Mouse (Mus musculus): ENCODE data around the gene 6030468B19Rik.

Gene 6030468B19Rik

GRCm38 (mm10) chr11:117762246-117762645 lies 35.2 kb upstream of the 6030468B19Rik start:
- Histone ChIP-seq H3K27me3 (ENCODE audit: insufficient read depth, low read length) (no peaks in the 10 kb centered on the region), H3K36me3 (ENCODE audit: insufficient read depth, low read length) (peaks cover 84% of the 10 kb centered on the region)
- TF ChIP-seq CTCF (conservative IDR thresholded peaks at IDR 0.05; ENCODE audit: low read length) = no peak
- TF ChIP-seq NANOG (IDR thresholded peaks at IDR 0.05; ENCODE audit: borderline replicate concordance, low read length) = no peak
- no peak for TF ChIP-seq POU5F1 (IDR thresholded peaks at IDR 0.05; ENCODE audit: borderline replicate concordance, low read length)

DNA sequence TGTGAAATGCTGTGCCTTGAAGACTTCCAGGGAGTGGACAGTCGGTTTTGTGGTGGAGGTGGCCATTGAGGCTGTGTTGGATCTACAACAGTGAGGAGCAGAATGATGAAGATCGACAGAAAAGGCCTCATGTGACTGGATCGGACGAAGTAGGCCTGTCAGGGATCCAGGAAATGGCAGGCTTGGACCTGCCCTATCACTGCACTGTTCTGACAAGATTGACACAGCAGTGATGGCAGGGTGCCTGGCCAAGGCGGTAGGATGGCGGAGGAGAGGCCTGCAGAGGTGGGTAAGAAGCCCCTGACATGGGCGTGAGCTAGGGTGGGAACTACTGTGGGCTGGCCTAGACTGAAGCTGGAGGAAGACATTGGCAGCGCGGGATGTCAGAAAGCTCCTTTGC lies 33.1 kb upstream of the 6030468B19Rik start:
- Histone ChIP-seq H3K4me1 (replicated peaks; ENCODE audit: low read depth, low read length) (peaks cover 80% of the 10 kb centered on the region), H3K4me3 (replicated peaks; ENCODE audit: low read length) (0 out of 2 replicates have a peak overlapping the region, but pooled peaks have one; percentile 21), H3K36me3 (ENCODE audit: insufficient read depth, low read length) (peaks cover 84% of the 10 kb centered on the region), H3K27me3 (ENCODE audit: insufficient read depth, low read length) (no peaks in the 10 kb centered on the region), H3K9me3 (ENCODE audit: low read length) (no peaks in the 10 kb centered on the region)
- TF ChIP-seq NANOG (IDR thresholded peaks at IDR 0.05; ENCODE audit: borderline replicate concordance, low read length) (no peak), CTCF (conservative IDR thresholded peaks at IDR 0.05; ENCODE audit: low read length) (no peak), POU5F1 (IDR thresholded peaks at IDR 0.05; ENCODE audit: borderline replicate concordance, low read length) (no peak)

More at GRCm38 (mm10) chr11:117762246-117762645, 35.2 kb upstream of the 6030468B19Rik start:
- H3K9me3 ChIP-seq (ENCODE audit: low read length) = no peaks in the 10 kb centered on the region
- H3K4me1 ChIP-seq (replicated peaks; ENCODE audit: low read depth, low read length) = peaks cover 66% of the 10 kb centered on the region
- no peak overlapping the region for H3K4me3 ChIP-seq (replicated peaks; ENCODE audit: low read length)

GRCm38 (mm10) chr11:117765361-117765760 lies 32.1 kb upstream of the 6030468B19Rik start:
- no peaks in the 10 kb centered on the region for H3K9me3 ChIP-seq (ENCODE audit: low read length)
- no peaks in the 10 kb centered on the region for H3K27me3 ChIP-seq (ENCODE audit: insufficient read depth, low read length)
- TF ChIP-seq POU5F1 (IDR thresholded peaks at IDR 0.05; ENCODE audit: borderline replicate concordance, low read length) (no peak), NANOG (IDR thresholded peaks at IDR 0.05; ENCODE audit: borderline replicate concordance, low read length) (no peak), CTCF (conservative IDR thresholded peaks at IDR 0.05; ENCODE audit: low read length) (no peak)
- H3K36me3 ChIP-seq (ENCODE audit: insufficient read depth, low read length) = peaks cover 86% of the 10 kb centered on the region
- H3K4me3 ChIP-seq (replicated peaks; ENCODE audit: low read length) = no peak overlapping the region
- peaks cover 82% of the 10 kb centered on the region for H3K4me1 ChIP-seq (replicated peaks; ENCODE audit: low read depth, low read length)

- H3K27me3 ChIP-seq (ENCODE audit: insufficient read depth, low read length) = no peaks in the 10 kb centered on the region
- no peak overlapping the region for H3K4me3 ChIP-seq (replicated peaks; ENCODE audit: low read length)
- no peaks in the 10 kb centered on the region for H3K9me3 ChIP-seq (ENCODE audit: low read length)
- no peak for TF ChIP-seq CTCF (conservative IDR thresholded peaks at IDR 0.05; ENCODE audit: low read length)
- no peak for TF ChIP-seq NANOG (IDR thresholded peaks at IDR 0.05; ENCODE audit: borderline replicate concordance, low read length)
- no peak for TF ChIP-seq POU5F1 (IDR thresholded peaks at IDR 0.05; ENCODE audit: borderline replicate concordance, low read length)
- peaks cover 88% of the 10 kb centered on the region for H3K36me3 ChIP-seq (ENCODE audit: insufficient read depth, low read length)
- peaks cover 79% of the 10 kb centered on the region for H3K4me1 ChIP-seq (replicated peaks; ENCODE audit: low read depth, low read length)
These were observed 31.2 kb upstream of the 6030468B19Rik start for GRCm38 (mm10) chr11:117766275-117766674.

DNA sequence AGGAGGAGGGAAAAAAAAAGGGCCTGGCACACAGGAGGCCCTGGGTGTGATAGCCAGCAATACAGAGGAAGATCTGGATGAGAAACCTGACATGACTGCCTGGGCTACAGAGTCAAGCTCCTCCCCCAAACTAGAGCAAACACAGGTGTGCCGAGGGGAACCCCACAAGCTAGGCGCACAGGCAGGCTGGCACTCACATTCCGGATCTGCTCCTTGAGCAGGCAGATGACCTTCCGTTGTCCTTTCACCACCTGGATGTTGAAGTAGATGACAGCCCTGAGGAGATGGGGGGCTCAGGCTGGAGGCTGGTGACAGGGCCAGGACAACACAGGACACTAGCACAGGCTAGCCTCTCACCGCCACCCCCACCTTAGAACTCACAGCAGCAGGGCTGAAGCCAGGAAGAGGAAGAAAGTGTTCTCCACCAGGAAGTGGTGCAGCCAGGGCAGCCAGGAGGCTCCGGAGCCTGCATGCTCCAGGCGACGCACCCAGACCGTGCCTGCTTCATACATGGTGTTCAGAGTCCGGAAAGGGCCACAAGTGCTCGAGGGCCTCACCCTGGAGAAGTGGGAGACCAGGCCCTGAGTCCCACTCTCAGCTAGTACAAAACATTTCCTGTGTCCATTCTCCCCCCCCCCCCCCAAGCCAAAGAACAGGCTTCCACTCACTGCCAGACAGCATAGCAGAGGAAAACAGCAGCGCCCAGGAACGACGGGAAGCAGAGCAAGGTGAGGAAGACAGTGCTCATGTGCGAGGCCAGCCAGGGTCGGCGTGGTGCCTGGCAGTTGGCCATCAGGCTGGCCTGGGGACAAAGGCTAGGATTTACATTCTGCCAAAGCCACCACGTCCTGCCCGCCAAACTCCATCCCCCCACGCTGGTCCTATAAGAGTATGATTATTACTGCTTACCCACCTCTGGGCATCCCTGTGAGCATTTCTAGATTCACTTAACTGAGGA lies 28.5 kb upstream of the 6030468B19Rik start:
- Histone ChIP-seq H3K27me3 (ENCODE audit: insufficient read depth, low read length) (no peaks in the 10 kb centered on the region), H3K4me1 (replicated peaks; ENCODE audit: low read depth, low read length) (peaks cover 64% of the 10 kb centered on the region), H3K9me3 (ENCODE audit: low read length) (no peaks in the 10 kb centered on the region), H3K36me3 (ENCODE audit: insufficient read depth, low read length) (peaks cover 99% of the 10 kb centered on the region), H3K4me3 (replicated peaks; ENCODE audit: low read length) (no peak overlapping the region)
- TF ChIP-seq NANOG (IDR thresholded peaks at IDR 0.05; ENCODE audit: borderline replicate concordance, low read length) = no peak
- TF ChIP-seq POU5F1 (IDR thresholded peaks at IDR 0.05; ENCODE audit: borderline replicate concordance, low read length) = no peak
- no peak for TF ChIP-seq CTCF (conservative IDR thresholded peaks at IDR 0.05; ENCODE audit: low read length)

DNA sequence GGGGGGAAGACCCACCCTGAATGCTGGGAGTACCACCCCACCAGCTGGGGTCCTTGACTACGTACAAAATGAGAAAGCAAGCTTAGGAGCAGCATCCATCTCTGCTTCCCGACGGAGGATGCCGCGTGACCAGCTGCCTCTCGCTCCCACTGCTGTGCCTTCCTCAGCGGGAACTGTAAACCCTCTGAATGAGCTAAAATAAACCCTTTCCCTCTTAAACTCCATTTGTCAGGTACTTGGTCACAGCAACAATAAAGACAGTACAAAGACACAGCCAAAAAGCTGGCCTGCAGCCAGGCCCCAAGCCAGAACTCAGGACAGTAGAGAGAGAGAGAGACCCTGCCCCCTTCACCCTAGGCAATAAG lies 27.8 kb upstream of the 6030468B19Rik start:
- H3K4me1 ChIP-seq (replicated peaks; ENCODE audit: low read depth, low read length) = peaks cover 58% of the 10 kb centered on the region
- H3K36me3 ChIP-seq (ENCODE audit: insufficient read depth, low read length) = peaks cover 99% of the 10 kb centered on the region
- H3K4me3 ChIP-seq (replicated peaks; ENCODE audit: low read length) = no peak overlapping the region
- H3K27me3 ChIP-seq (ENCODE audit: insufficient read depth, low read length) = no peaks in the 10 kb centered on the region
- H3K9me3 ChIP-seq (ENCODE audit: low read length) = no peaks in the 10 kb centered on the region
- TF ChIP-seq NANOG (IDR thresholded peaks at IDR 0.05; ENCODE audit: borderline replicate concordance, low read length) (no peak), CTCF (conservative IDR thresholded peaks at IDR 0.05; ENCODE audit: low read length) (no peak), POU5F1 (IDR thresholded peaks at IDR 0.05; ENCODE audit: borderline replicate concordance, low read length) (no peak)

DNA sequence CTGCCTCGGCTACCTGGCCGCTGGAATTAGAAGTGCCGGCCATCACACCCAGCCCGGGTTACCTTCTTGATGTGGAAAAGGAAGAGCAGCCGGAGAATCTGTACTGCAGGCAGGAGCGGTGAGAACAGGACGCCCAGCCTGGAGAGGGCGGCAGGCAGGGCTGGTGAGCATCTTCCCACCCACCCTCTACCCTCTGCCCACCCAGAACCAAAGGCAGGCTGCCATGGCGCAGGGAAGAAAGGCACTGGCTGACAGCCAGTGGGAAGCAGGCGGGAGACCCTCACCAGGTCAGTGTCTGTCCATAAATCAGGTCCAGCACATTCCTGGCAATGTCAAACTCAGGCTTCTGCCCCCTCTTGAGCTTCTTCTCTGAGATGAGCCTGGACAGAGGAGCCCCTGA lies 27.1 kb upstream of the 6030468B19Rik start:
- Histone ChIP-seq H3K36me3 (ENCODE audit: insufficient read depth, low read length) (peaks cover 99% of the 10 kb centered on the region), H3K4me3 (replicated peaks; ENCODE audit: low read length) (no peak overlapping the region), H3K27me3 (ENCODE audit: insufficient read depth, low read length) (no peaks in the 10 kb centered on the region), H3K9me3 (ENCODE audit: low read length) (no peaks in the 10 kb centered on the region), H3K4me1 (replicated peaks; ENCODE audit: low read depth, low read length) (peaks cover 50% of the 10 kb centered on the region)
- no peak for TF ChIP-seq NANOG (IDR thresholded peaks at IDR 0.05; ENCODE audit: borderline replicate concordance, low read length)
- no peak for TF ChIP-seq POU5F1 (IDR thresholded peaks at IDR 0.05; ENCODE audit: borderline replicate concordance, low read length)
- TF ChIP-seq CTCF (conservative IDR thresholded peaks at IDR 0.05; ENCODE audit: low read length) = no peak

- peaks cover 100% of the 10 kb centered on the region for H3K36me3 ChIP-seq (ENCODE audit: insufficient read depth, low read length)
- peaks cover 41% of the 10 kb centered on the region for H3K4me1 ChIP-seq (replicated peaks; ENCODE audit: low read depth, low read length)
- H3K9me3 ChIP-seq (ENCODE audit: low read length) = no peaks in the 10 kb centered on the region
- no peaks in the 10 kb centered on the region for H3K27me3 ChIP-seq (ENCODE audit: insufficient read depth, low read length)
- no peak overlapping the region for H3K4me3 ChIP-seq (replicated peaks; ENCODE audit: low read length)
- no peak for TF ChIP-seq NANOG (IDR thresholded peaks at IDR 0.05; ENCODE audit: borderline replicate concordance, low read length)
- no peak for TF ChIP-seq CTCF (conservative IDR thresholded peaks at IDR 0.05; ENCODE audit: low read length)
- TF ChIP-seq POU5F1 (IDR thresholded peaks at IDR 0.05; ENCODE audit: borderline replicate concordance, low read length) = no peak
These were observed 25.1 kb upstream of the 6030468B19Rik start for GRCm38 (mm10) chr11:117772352-117772751.
